Mouse (Mus musculus) frontal cortex, postnatal 36 days (tissue): ENCODE data around the gene Bcl2l1.
A peak's percentile ranks its signal among the peaks of the same experiment; 100 is the strongest.

Source experiments
- DNase-seq, 2 experiments: peaks; one replicate each; pipeline ENCODE4 v3.0.0; 2022; ENCODE audit warnings: low spot score in 2 of 2

Gene Bcl2l1

GRCm38 (mm10) chr2:152803081-152803480 is 28.4 kb downstream of the Bcl2l1 start:
- DNase-seq = no peak

GRCm38 (mm10) chr2:152802303-152802702 is 29.2 kb downstream of the Bcl2l1 start:
- DNase-seq = no peak

DNA sequence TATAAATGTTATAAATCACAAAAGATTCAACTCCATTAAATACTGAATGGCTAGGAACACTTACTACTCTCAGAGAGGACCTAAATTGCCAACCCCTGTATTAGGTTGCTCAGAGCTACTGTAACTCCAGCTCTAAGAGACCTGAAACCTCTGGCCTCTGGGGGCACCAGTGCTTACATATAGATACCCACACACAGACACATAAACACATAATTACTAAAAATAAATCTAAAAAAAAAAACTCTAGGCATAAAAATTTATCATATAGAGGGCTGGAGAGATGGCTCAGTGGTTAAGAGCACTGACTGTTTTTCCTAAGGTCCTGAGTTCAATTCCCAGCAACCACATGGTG is 30.8 kb downstream of the Bcl2l1 start:
- DNase-seq = no peak

GRCm38 (mm10) chr2:152799954-152800761 is 31.4 kb downstream of the Bcl2l1 start:
- no peak for DNase-seq

DNA sequence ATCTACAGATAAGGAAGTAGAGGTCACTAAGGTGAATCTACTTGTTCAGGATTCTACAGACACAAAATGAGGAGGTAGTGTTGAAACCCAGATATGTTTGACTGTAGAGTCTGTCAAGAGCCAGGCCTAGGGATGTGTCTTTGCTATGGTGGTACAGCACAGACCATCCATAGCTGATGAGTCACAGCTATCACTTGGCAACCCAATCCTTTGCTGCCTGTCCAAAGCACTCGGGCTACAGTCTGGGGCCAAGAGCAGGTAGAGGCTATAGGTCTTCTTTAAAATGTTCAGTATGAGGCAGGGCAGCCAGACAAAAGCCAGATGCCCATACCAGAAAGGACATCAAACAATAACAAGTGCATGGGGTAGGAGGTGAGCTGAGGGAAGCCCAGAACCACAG is 33.9 kb downstream of the Bcl2l1 start:
- no peak for DNase-seq

DNA sequence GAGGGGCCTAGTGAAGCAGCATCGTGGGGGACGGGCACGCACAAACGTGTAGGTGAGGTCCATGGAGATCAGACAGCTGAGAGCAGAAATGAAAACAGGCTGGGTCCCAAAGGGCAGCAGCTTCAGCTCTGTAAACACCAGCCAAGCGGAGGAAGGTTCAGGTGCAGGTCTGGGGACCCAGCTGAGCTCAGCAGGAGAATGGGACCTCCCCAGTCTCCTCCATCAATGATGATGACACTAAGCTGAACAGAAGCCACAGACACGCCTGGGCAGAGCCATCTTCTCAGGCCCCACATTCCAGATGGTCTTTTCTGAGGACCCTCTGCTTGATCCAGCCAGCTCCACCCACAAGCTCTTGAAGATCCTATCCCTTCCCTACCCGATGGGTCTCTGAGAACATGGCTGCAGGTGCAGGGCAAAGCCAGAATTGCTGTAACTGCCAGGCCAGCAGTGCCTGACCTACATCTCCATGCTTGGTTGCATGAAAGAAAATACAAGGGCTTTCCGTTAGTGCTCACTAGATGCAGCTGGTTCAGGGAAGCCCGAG is 37.2 kb downstream of the Bcl2l1 start:
- DNase-seq = no peak

- no peak for DNase-seq
Measured at GRCm38 (mm10) chr2:152793381-152793780, 38.1 kb downstream of the Bcl2l1 start.

DNA sequence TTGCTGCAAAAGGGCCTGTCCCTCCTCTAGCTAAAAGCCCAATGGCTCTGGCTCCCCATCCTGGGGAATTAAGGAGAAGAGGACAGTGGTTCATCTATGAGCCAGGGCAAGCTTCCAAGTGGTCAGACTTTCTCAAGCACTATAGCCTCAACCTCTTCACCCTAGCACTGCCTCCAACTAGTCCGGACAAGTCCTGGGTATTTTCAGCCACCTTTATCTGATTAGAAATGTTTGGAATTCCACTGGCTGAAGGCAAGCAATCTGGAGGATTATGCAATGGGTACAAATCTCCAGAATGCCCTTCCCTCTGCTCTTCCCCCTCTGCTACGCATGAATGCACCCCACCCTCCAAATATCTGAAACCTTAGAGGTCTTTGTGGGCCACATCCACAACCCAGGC is 39.1 kb downstream of the Bcl2l1 start:
- DNase-seq = no peak

DNA sequence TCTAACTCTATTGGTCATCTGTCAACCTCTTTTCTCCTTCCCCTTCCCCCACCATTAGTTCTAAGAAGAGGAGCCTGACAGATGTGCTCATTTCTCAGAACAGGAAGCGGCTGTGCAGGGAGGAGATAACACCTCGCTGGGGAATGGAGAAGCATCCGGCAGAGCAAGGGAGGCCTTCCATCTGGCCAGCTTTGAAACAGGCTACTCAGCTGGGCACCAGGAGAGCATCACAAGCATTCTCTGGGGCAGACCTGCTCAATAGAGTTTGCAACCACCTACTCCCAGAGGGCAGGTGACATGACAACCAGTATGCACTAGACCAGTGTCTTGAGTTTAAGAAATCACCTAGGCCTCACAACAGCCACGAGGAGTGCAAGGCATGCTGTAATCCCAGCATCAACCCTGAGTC is 41.9 kb downstream of the Bcl2l1 start:
- DNase-seq = no peak

DNA sequence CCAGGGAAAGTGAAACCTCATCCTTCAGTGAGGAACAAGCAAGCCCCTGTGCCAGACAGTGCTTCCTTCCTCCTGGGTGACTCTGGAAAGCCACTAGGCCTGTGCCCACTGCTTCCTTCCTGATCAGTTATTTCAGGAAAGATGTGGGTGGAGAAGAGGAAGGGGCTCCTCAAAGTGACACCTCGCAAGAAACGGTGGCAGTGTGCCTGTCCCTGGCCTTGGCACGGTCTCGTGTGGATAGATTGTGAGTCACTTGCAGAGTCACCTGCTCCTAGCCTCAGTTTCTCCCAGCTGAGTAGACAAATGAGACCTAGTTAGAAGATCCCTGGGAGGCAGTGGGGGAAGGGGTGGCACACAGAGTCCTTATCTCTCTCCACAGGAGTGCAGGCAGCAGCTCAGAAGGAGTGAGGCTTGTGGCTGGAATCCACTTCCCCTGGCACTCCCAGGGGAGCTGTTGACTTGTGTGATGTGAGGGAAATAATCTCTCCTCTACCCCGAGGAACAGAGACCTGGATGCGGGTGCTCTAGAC is 42.6 kb downstream of the Bcl2l1 start:
- DNase-seq = peak in 1 of 2 experiments; percentile 64

DNA sequence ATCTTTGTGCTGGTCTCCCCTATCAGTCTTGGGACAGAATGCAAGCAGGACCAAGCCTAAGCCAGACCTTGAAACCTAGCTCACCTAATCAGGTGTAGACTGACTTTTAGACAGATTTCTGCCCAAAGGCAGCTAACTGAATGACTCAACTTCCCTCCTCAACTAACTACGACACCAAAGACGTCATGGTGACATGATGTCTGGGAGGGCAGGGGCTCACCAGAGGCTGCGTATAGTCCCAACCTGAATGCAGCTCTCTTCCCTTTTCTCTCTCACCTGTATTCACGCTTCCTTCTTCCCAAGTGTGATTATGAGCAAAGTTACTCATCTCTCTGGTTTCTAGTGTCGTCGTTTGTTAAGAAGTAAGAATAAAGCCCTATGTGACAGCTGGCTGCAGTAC is 44.0 kb downstream of the Bcl2l1 start:
- no peak for DNase-seq

GRCm38 (mm10) chr2:152787136-152787535 is 44.4 kb downstream of the Bcl2l1 start:
- DNase-seq = no peak

DNA sequence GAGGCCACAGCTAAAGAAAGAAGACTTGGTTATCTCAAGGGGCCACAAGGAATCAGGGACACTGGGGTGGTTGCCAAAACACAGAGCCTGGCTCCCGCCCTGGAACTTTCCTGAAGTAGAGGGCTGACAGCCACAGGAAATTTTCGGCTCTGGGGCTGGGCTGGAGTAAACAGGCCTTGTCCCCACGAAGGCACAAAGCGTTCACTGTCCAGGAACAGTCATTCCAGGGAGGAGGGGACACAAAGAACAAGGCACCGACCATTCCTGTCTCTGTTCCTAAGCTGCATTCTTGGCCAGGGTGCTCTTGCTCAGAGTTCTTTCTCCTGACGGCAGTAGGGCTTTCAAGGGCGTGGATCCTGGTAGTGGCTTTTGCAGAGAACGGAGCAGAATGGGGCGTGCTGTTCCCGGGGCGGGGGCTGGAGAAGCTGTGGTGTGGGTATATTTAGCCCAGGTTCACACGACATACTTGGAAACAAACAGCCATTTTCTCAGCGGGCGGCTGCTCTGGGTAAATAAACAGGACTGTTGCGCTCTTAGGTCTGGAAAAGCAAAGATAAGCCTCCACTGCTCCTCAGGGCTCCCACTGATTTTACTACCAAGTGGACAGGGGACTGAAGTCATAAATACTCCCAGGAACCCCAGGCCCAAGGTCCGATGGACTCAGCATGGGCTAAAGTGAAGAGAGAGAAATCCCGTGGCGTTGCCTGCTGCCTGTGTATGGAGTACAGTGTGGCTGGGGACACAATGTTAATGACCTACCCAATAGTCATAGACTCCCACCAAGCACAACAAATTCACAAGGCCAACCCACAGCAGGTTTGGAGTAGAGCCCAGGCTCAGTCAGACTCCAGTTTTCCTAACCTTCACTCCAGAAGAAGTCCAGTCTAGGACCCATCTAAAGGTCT is 45.8 kb downstream of the Bcl2l1 start:
- DNase-seq = peak; percentile 78 to 84

GRCm38 (mm10) chr2:152784640-152785039 is 46.9 kb downstream of the Bcl2l1 start:
- no peak for DNase-seq

GRCm38 (mm10) chr2:152783241-152783640 is 48.3 kb downstream of the Bcl2l1 start:
- DNase-seq = no peak

DNA sequence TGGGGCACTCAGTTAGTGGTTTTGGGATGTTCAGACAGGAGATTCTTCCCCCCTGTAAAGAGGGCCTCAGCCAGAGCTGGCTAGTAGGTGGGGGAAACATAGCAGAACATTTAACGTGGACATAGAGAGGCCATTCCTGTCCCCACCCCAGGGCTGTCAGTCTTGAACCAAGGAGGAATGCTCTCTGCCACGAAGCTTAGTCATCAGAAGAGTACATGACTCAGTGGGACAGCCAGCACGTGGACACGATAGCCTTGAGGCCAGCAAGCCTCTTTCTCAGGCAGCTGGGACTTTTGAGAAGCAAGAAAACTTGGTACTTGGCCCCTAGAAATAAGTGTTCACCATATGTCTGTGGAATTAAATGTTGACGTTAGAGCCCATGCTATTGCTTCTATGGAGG is 48.9 kb downstream of the Bcl2l1 start:
- DNase-seq = no peak

DNA sequence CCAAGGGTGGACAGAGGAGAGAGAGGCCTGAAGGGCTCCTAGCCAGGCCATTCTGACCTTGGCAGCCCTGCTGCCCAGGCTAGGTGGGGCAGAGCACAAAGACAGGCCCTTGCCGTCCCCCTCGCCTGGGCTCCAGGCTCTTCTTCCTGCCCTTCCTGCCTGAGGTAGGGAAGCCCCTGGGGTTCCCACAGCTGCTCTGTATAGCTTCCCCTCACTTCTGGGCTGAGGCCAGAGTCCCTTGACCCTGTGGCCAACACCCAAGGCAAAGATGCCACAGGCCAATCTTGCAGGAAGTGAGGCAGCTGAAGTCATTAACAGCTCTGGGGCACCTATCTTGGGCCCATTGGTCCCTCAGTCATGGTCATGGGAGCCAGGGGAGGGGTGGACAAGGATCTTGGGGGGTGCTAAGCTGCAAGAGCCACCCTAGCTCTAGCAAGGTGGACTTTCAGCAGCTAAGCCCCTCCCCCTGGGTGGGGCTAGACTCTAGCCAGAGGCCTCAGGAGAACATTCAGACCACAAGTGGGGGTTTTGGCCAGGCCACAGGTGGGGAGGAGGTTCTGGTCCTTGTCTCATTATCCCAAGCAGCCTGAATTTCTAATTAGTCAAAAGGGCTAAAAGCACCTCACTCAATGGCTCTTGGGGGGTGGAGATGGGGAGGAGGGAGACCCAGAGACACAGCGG is 50.4 kb downstream of the Bcl2l1 start:
- no peak for DNase-seq

GRCm38 (mm10) chr2:152780466-152780865 is 51.1 kb downstream of the Bcl2l1 start:
- no peak for DNase-seq

- no peak for DNase-seq
Measured at GRCm38 (mm10) chr2:152777081-152777480, 54.4 kb downstream of the Bcl2l1 start.

DNA sequence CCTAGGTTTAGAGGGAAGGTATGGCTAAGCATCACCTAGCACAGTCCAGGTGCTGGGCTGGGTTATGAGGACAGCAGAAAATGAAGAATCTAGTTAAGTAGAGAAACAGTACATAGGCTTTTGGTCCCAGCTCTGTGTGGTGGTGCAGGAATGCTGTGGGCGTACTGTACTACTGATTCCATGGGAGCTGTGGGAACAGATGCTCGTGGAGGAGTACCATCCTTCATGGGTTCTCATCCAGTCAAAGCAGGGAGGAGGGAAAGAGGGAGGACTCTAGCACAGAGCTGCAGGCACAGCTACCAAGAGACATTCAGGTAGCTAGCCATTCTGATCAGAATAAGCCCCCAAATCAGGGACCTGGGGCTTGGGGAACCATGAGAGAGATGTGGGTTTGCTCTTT is 55.1 kb downstream of the Bcl2l1 start:
- peak; percentile 69 to 82 for DNase-seq

DNA sequence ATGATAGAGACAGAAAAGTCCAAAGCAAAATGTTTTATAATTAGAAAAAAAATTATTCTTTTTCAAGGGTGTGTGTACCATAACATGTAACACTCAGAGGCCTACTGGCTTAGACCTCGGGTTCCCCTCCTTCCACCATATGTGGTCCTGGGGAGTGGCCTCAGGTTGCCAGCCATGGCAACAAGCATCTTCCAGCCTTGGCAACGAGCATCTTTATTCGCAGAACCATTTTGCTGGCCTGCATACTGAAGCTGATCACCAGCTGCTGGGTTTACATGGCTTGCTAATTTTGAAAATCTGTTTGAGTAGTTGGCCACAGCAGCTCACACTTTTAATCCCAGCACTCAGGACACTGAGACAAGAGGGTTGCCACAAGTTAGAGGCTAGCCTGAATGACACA is 55.5 kb downstream of the Bcl2l1 start:
- DNase-seq = no peak

DNA sequence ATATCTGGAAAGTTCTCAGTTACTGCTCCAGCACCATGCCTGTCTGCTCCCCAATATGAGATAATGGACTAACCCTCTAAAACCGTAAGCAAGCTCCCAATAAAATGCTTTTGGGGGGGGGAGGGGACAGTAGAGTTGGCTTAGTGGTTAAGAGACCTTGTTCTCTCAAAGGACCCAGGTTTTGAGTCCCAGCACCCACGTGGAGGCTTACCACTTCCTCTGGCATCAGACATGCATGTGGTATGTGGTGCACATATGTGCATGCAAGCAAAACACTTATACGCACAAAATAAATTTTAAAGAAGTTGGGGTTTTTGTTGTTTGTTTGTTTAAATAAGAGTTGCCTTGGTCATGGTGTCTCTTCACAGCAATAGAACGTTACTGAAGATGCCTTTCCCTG is 56.2 kb downstream of the Bcl2l1 start:
- DNase-seq = no peak
